Mouse (Mus musculus) limb, embryonic 13.5 days (tissue): ENCODE measurements around the gene Atp1a1. TPM values are rescaled to one million over a fixed set of nuclear protein-coding genes. Genes with fewer than 3 reads are reported as not detected.

ENCODE experiments used
- ATAC-seq: fragments of 200-750 bp; cut with Nextera tagmentation; 2 replicates; pipeline ENCODE4 v1.8.0; 2017; ENCODE audit warnings: low read depth, moderate number of reproducible peaks, moderate TSS enrichment; ENCODE audit not compliant: low FRiP score
- H3K27ac ChIP-seq: fragments of 300-500 bp; sonication (generic); 2 replicates; pipeline ENCODE4 v1.5.1; 2015; ENCODE audit warnings: inconsistent platforms, mild to moderate bottlenecking, moderate library complexity
- H3K27me3 ChIP-seq: fragments of 300-500 bp; sonication (generic); 2 replicates; pipeline ENCODE4 v1.6.1; 2015; ENCODE audit warnings: mild to moderate bottlenecking, inconsistent platforms
- H3K36me3 ChIP-seq: fragments of 300-500 bp; sonication (generic); 2 replicates; pipeline ENCODE4 v1.6.1; 2015; ENCODE audit warnings: inconsistent platforms, mild to moderate bottlenecking, moderate library complexity
- H3K4me1 ChIP-seq: fragments of 300-500 bp; sonication (generic); 2 replicates; pipeline ENCODE4 v1.6.1; 2015; ENCODE audit warnings: inconsistent platforms
- H3K4me2 ChIP-seq: fragments of 300-500 bp; sonication (generic); replicated peaks from 2 replicates; pipeline ENCODE4 v1.6.1; 2015; ENCODE audit warnings: inconsistent platforms, mild to moderate bottlenecking, moderate library complexity
- H3K4me3 ChIP-seq: fragments of 300-500 bp; sonication (generic); 2 replicates; pipeline ENCODE4 v1.5.1; 2015; ENCODE audit warnings: moderate library complexity, mild to moderate bottlenecking, inconsistent platforms
- H3K9ac ChIP-seq: fragments of 300-500 bp; sonication (generic); 2 replicates; pipeline ENCODE4 v1.6.1; 2015; ENCODE audit warnings: mild to moderate bottlenecking, inconsistent platforms
- H3K9me3 ChIP-seq: fragments of 300-500 bp; sonication (generic); 2 replicates; pipeline ENCODE4 v1.6.1; 2016; ENCODE audit warnings: inconsistent platforms
- WGBS: fragments of 180-500 bp; shearing (Covaris S2); methylation state at CpG from one replicate; pipeline ENCODE4 v1.1.7; 2015; 5-methylcytosine and 5-hydroxymethylcytosine counted together
- polyA plus RNA-seq: library from polyadenylated mRNA; unstranded; fragments of >200 nt; fragmentation: Nextera tagmentation; extraction: Ambion mirVana; gene quantifications from 2 replicates; pipeline ENCODE4 v1.2.1, GENCODE M21; 2015

Gene Atp1a1
- polyA plus RNA-seq, 1 experiment from 2014 or later = 63.5 TPM

GRCm38 (mm10) chr3:101577361-101577760, 27.1 kb downstream of the Atp1a1 start:
- 58% methylated on average over 5 of the region's 5 CpGs for WGBS

GRCm38 (mm10) chr3:101575527-101576085, 28.9 kb downstream of the Atp1a1 start:
- WGBS = 42% methylated on average over 9 of the region's 9 CpGs
- Histone ChIP-seq H3K4me3 (no peak overlapping the region), H3K27ac (no peak overlapping the region), H3K36me3 (peaks cover 64% of the 10 kb centered on the region), H3K9me3 (no peaks in the 10 kb centered on the region), H3K4me1 (peaks cover 53% of the 10 kb centered on the region), H3K27me3 (no peaks in the 10 kb centered on the region), H3K4me2 (no peak overlapping the region), H3K9ac (no peak overlapping the region)
- ATAC-seq = no peak

More at GRCm38 (mm10) chr3:101577361-101577760, 27.1 kb downstream of the Atp1a1 start:
- Histone ChIP-seq H3K27me3 (no peaks in the 10 kb centered on the region), H3K4me3 (no peak overlapping the region), H3K4me2 (no peak overlapping the region), H3K36me3 (peaks cover 82% of the 10 kb centered on the region), H3K9ac (no peak overlapping the region), H3K9me3 (no peaks in the 10 kb centered on the region), H3K4me1 (peaks cover 36% of the 10 kb centered on the region), H3K27ac (no peak overlapping the region)
- ATAC-seq = no peak

- Histone ChIP-seq H3K9ac (no peak overlapping the region), H3K4me1 (peaks cover 55% of the 10 kb centered on the region), H3K36me3 (peaks cover 55% of the 10 kb centered on the region), H3K27ac (no peak overlapping the region), H3K4me3 (no peak overlapping the region), H3K4me2 (no peak overlapping the region), H3K9me3 (peaks cover 4% of the 10 kb centered on the region; the same call in 1 of the 2 replicates), H3K27me3 (no peaks in the 10 kb centered on the region)
- ATAC-seq = no peak
- 86% methylated on average over 3 of the region's 3 CpGs for WGBS
Measured at GRCm38 (mm10) chr3:101574463-101575193, 29.9 kb downstream of the Atp1a1 start.

- Histone ChIP-seq H3K4me1 (peaks cover 55% of the 10 kb centered on the region), H3K27ac (peak overlapping the region; percentile 70; the same call in 1 of the 2 replicates), H3K9ac (no peak overlapping the region; the same call in 1 of the 2 replicates)
Measured at GRCm38 (mm10) chr3:101572991-101573390, 31.5 kb downstream of the Atp1a1 start.

GRCm38 (mm10) chr3:101572174-101572626, 32.3 kb downstream of the Atp1a1 start:
- ATAC-seq = peak; percentile 65; the same call in 1 of the 2 replicates
- H3K27me3 ChIP-seq = no peaks in the 10 kb centered on the region
- peaks cover 7% of the 10 kb centered on the region; the same call in 1 of the 2 replicates for H3K9me3 ChIP-seq
- peaks cover 49% of the 10 kb centered on the region for H3K4me1 ChIP-seq
- H3K4me3 ChIP-seq = no peak overlapping the region
- H3K27ac ChIP-seq = peak overlapping the region; percentile 70
- WGBS = 32% methylated on average over 7 of the region's 7 CpGs
- H3K9ac ChIP-seq = no peak overlapping the region
- H3K36me3 ChIP-seq = peaks cover 30% of the 10 kb centered on the region
- H3K4me2 ChIP-seq = peak overlapping the region; percentile 21; the same call in 1 of the 2 replicates

More at GRCm38 (mm10) chr3:101572991-101573390, 31.5 kb downstream of the Atp1a1 start:
- H3K4me2 ChIP-seq = no peak overlapping the region
- ATAC-seq = no peak
- H3K36me3 ChIP-seq = peaks cover 38% of the 10 kb centered on the region
- no peak overlapping the region for H3K4me3 ChIP-seq
- 68% methylated on average over 5 of the region's 5 CpGs for WGBS
- no peaks in the 10 kb centered on the region for H3K27me3 ChIP-seq
- peaks cover 7% of the 10 kb centered on the region; the same call in 1 of the 2 replicates for H3K9me3 ChIP-seq

- no peak for ATAC-seq
- peak overlapping the region; percentile 70; the same call in 1 of the 2 replicates for H3K27ac ChIP-seq
- H3K4me3 ChIP-seq = no peak overlapping the region
- H3K9me3 ChIP-seq = peaks cover 7% of the 10 kb centered on the region; the same call in 1 of the 2 replicates
- peak overlapping the region; percentile 21; the same call in 1 of the 2 replicates for H3K4me2 ChIP-seq
- H3K9ac ChIP-seq = no peak overlapping the region
- H3K36me3 ChIP-seq = peaks cover 24% of the 10 kb centered on the region
- H3K27me3 ChIP-seq = no peaks in the 10 kb centered on the region
- peaks cover 49% of the 10 kb centered on the region for H3K4me1 ChIP-seq
- 45% methylated on average over 8 of the region's 8 CpGs for WGBS
Measured at GRCm38 (mm10) chr3:101571515-101572130, 32.9 kb downstream of the Atp1a1 start.

- ATAC-seq = no peak
- H3K4me2 ChIP-seq = no peak overlapping the region
- H3K27me3 ChIP-seq = no peaks in the 10 kb centered on the region
- no peak overlapping the region for H3K9ac ChIP-seq
- H3K4me1 ChIP-seq = peaks cover 48% of the 10 kb centered on the region
- H3K4me3 ChIP-seq = no peak overlapping the region
- H3K9me3 ChIP-seq = peaks cover 7% of the 10 kb centered on the region; the same call in 1 of the 2 replicates
- WGBS = 80% methylated on average over 6 of the region's 6 CpGs
- peak overlapping the region; percentile 70; the same call in 1 of the 2 replicates for H3K27ac ChIP-seq
- H3K36me3 ChIP-seq = peaks cover 18% of the 10 kb centered on the region
Measured at GRCm38 (mm10) chr3:101570747-101571514, 33.6 kb downstream of the Atp1a1 start.

GRCm38 (mm10) chr3:101570246-101570645, 34.2 kb downstream of the Atp1a1 start:
- Histone ChIP-seq H3K9ac (no peak overlapping the region), H3K4me3 (no peak overlapping the region), H3K4me1 (peaks cover 41% of the 10 kb centered on the region), H3K27ac (no peak overlapping the region), H3K4me2 (no peak overlapping the region), H3K36me3 (peaks cover 11% of the 10 kb centered on the region), H3K9me3 (peaks cover 7% of the 10 kb centered on the region; the same call in 1 of the 2 replicates), H3K27me3 (no peaks in the 10 kb centered on the region)
- ATAC-seq = no peak
- WGBS = 83% methylated on average over 3 of the region's 3 CpGs

GRCm38 (mm10) chr3:101568627-101569026, 35.9 kb downstream of the Atp1a1 start:
- H3K27ac ChIP-seq = no peak overlapping the region
- H3K4me2 ChIP-seq = no peak overlapping the region
- no peak for ATAC-seq
- H3K9me3 ChIP-seq = peaks cover 7% of the 10 kb centered on the region; the same call in 1 of the 2 replicates
- H3K27me3 ChIP-seq = no peaks in the 10 kb centered on the region
- H3K9ac ChIP-seq = no peak overlapping the region
- peaks cover 31% of the 10 kb centered on the region for H3K4me1 ChIP-seq
- WGBS = 86% methylated on average over 4 of the region's 4 CpGs
- no peak overlapping the region for H3K4me3 ChIP-seq
- H3K36me3 ChIP-seq = no peaks in the 10 kb centered on the region

- Histone ChIP-seq H3K9ac (no peak overlapping the region), H3K27me3 (no peaks in the 10 kb centered on the region), H3K9me3 (no peaks in the 10 kb centered on the region), H3K4me3 (no peak overlapping the region), H3K4me1 (peaks cover 11% of the 10 kb centered on the region; the same call in 1 of the 2 replicates), H3K27ac (no peak overlapping the region), H3K36me3 (no peaks in the 10 kb centered on the region), H3K4me2 (no peak overlapping the region)
- 95% methylated on average over 2 of the region's 2 CpGs for WGBS
- ATAC-seq = no peak
Measured at GRCm38 (mm10) chr3:101564011-101564410, 40.5 kb downstream of the Atp1a1 start.

- H3K27me3 ChIP-seq = no peaks in the 10 kb centered on the region
- no peaks in the 10 kb centered on the region for H3K36me3 ChIP-seq
- H3K27ac ChIP-seq = no peak overlapping the region; the same call in 1 of the 2 replicates
- H3K9ac ChIP-seq = no peak overlapping the region
- H3K4me1 ChIP-seq = peaks cover 11% of the 10 kb centered on the region; the same call in 1 of the 2 replicates
- no peak overlapping the region for H3K4me3 ChIP-seq
- no peak for ATAC-seq
- no peak overlapping the region for H3K4me2 ChIP-seq
- WGBS = 55% methylated on average over 10 of the region's 10 CpGs
- H3K9me3 ChIP-seq = no peaks in the 10 kb centered on the region
Measured at GRCm38 (mm10) chr3:101562510-101563209, 41.8 kb downstream of the Atp1a1 start.
